Mouse (Mus musculus) embryonic stem cell, embryonic (primary cell): ENCODE measurements at regions not wholly inside any gene's neighbourhood (a gene's known extent, or its start where the extent isn't known, plus 50 kb on each side); places are given as distances from the start of the nearest gene placed in this dataset.

Source experiments
- CTCF ChIA-PET, 4 experiments: fragments of 300-600 bp in 2 of 4; fragments of 350-600 bp in 2 of 4; sonication (Branson Sonifier 250); formaldehyde crosslinking; loops; one replicate each; lab custom pipeline; 2022; ENCODE audit warnings: inconsistent platforms in 2 of 4; lab: Charles Lee
- POLR2A ChIA-PET, 4 experiments: fragments of 300-600 bp in 2 of 4; fragments of 350-600 bp in 2 of 4; sonication (Branson Sonifier 250); formaldehyde crosslinking; loops; one replicate each; lab custom pipeline; 2022; ENCODE audit warnings: antibody characterized with exemption in 4 of 4, inconsistent platforms in 1 of 4; lab: Charles Lee

- ChIA-PET POLR2A (no interaction called here), CTCF (no interaction called here)
Observed at GRCm38 (mm10) chr3:80207022-80207421, 322.7 kb downstream of the Fam198b start.

- ChIA-PET POLR2A (no interaction called here), CTCF (no interaction called here)
Observed at GRCm38 (mm10) chr3:80208028-80208427, 323.7 kb downstream of the Fam198b start.

- POLR2A ChIA-PET: no interaction called here
- CTCF ChIA-PET: no interaction called here
Observed at GRCm38 (mm10) chr3:80209596-80209995, 325.3 kb downstream of the Fam198b start.

GRCm38 (mm10) chr3:80211323-80212109 is 327.2 kb downstream of the Fam198b start:
- ChIA-PET POLR2A (no interaction called here), CTCF (no interaction called here)

GRCm38 (mm10) chr3:80248611-80249010 is 364.3 kb downstream of the Fam198b start:
- ChIA-PET POLR2A (no interaction called here), CTCF (no interaction called here)

- CTCF ChIA-PET: no interaction called here
- POLR2A ChIA-PET: no interaction called here
Observed at GRCm38 (mm10) chr3:80249974-80250373, 365.6 kb downstream of the Fam198b start.

- CTCF ChIA-PET: no interaction called here
- POLR2A ChIA-PET: no interaction called here
Observed at GRCm38 (mm10) chr3:80255304-80255703, 371.0 kb downstream of the Fam198b start.

- POLR2A ChIA-PET: no interaction called here
- CTCF ChIA-PET: no interaction called here
Observed at GRCm38 (mm10) chr3:80256383-80256782, 372.1 kb downstream of the Fam198b start.

- CTCF ChIA-PET: no interaction called here
- POLR2A ChIA-PET: interaction anchor here in 1 of 4 experiments (1.0 kb wide), 1 partner anchor 14 kb away, joined by 4 read pairs; no protein-coding TSS in a partner anchor
Observed at GRCm38 (mm10) chr3:80263095-80263494, 378.8 kb downstream of the Fam198b start.

GRCm38 (mm10) chr3:80284656-80285055 is 400.3 kb downstream of the Fam198b start:
- ChIA-PET POLR2A (no interaction called here), CTCF (no interaction called here)

- CTCF ChIA-PET: no interaction called here
Observed at GRCm38 (mm10) chr3:80285246-80285645, 400.9 kb downstream of the Fam198b start.

GRCm38 (mm10) chr3:80293485-80293884 is 409.2 kb downstream of the Fam198b start:
- POLR2A ChIA-PET: no interaction called here
- CTCF ChIA-PET: no interaction called here

More at GRCm38 (mm10) chr3:80285246-80285645, 400.9 kb downstream of the Fam198b start:
- POLR2A ChIA-PET: no interaction called here

- CTCF ChIA-PET: no interaction called here
- POLR2A ChIA-PET: no interaction called here
Observed at GRCm38 (mm10) chr3:80307632-80308031, 423.3 kb downstream of the Fam198b start.

GRCm38 (mm10) chr3:80309931-80310330 is 425.6 kb downstream of the Fam198b start:
- ChIA-PET POLR2A (no interaction called here), CTCF (no interaction called here)

GRCm38 (mm10) chr3:80311689-80312088 is 427.4 kb downstream of the Fam198b start:
- CTCF ChIA-PET: no interaction called here
- POLR2A ChIA-PET: no interaction called here

GRCm38 (mm10) chr3:80322291-80322690 is 438.0 kb downstream of the Fam198b start:
- ChIA-PET CTCF (no interaction called here), POLR2A (no interaction called here)

GRCm38 (mm10) chr3:80324726-80325125 is 440.4 kb downstream of the Fam198b start:
- POLR2A ChIA-PET: no interaction called here

GRCm38 (mm10) chr3:80331776-80332175 is 447.4 kb downstream of the Fam198b start:
- ChIA-PET POLR2A (no interaction called here), CTCF (no interaction called here)

More at GRCm38 (mm10) chr3:80324726-80325125, 440.4 kb downstream of the Fam198b start:
- CTCF ChIA-PET: no interaction called here

GRCm38 (mm10) chr3:80334446-80334893 is 450.1 kb downstream of the Fam198b start:
- POLR2A ChIA-PET: no interaction called here
- CTCF ChIA-PET: no interaction called here

GRCm38 (mm10) chr3:80336123-80336674 is 451.9 kb downstream of the Fam198b start:
- CTCF ChIA-PET: interaction anchor here in 1 of 4 experiments (0.6 kb wide), 1 partner anchor 34 kb away, joined by 4 read pairs; no protein-coding TSS in a partner anchor
- POLR2A ChIA-PET: no interaction called here

- CTCF ChIA-PET: no interaction called here
- POLR2A ChIA-PET: no interaction called here
Observed at GRCm38 (mm10) chr3:80367972-80368371, 434.7 kb downstream of the Gria2 start.
